Mouse (Mus musculus): ENCODE data around the gene Naaa. TPM values are rescaled to one million over a fixed set of nuclear protein-coding genes. Genes with fewer than 3 reads are reported as not detected.

The Naaa gene
- total and polyA plus RNA-seq, 3 experiments, result 14.5 to 16.2 (median 15.4) TPM

DNA sequence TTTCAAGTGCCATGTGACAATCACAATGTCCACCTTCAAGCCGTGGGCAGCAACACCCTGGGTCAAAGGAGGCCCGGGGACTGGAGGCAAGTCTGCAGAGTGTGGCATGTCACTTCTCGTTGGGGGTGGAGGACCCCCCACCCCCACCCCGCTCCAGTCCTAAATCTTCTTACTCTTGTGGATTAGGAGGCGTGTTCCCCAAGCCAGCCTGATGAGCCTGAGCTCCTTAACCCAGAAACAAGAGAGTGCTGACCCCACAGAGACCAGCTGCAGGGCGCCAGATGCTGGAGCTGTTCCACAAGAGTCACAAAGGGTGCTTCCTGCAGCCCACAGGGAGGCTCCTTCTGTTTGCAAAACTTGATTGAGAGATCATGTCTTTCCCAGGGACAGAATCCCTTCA, 21.8 kb downstream of the Naaa start, which contains the start of gene Ppef2:
Gene Ppef2, minus strand, starts transcription at position 61 of the 400 bp plus-strand sequence.
- Histone ChIP-seq H3K4me2 (ENCODE audit: insufficient read depth, low read depth, poor library complexity, severe bottlenecking) (no peak within 1 kb of the TSS), H3K4me3 (replicated peaks in 1 of 3; ENCODE audit: low read depth in 2 of 3, low read length in 2 of 3, poor library complexity in 1 of 3) (no peak within 1 kb of the TSS), H3K4me1 (ENCODE audit: control insufficient read depth in 1 of 2, insufficient read depth in 2 of 2) (no peaks in the 10 kb centered on the region), H3K9me3 (replicated peaks; ENCODE audit: low read length) (no peaks in the 10 kb centered on the region), H3K9ac (ENCODE audit: insufficient read depth, low read depth) (no peak within 1 kb of the TSS), H3K36me3 (replicated peaks in 1 of 2; ENCODE audit: control insufficient read depth in 1 of 2, insufficient read depth in 1 of 2, low read length in 1 of 2) (peaks cover 4 to 26% of the 10 kb centered on the region in 2 experiments), H3K27me3 (replicated peaks) (no peaks in the 10 kb centered on the region), H3K79me2 (replicated peaks; ENCODE audit: control insufficient read depth, extremely low read depth, insufficient read depth, poor library complexity, severe bottlenecking) (no peaks in the 10 kb centered on the region), H3K27ac (ENCODE audit: insufficient read depth, low read depth) (no peak within 1 kb of the TSS)
- TF ChIP-seq NRF1 (IDR thresholded peaks at IDR 0.05; ENCODE audit: low read depth, low read length) (no peak), TCF12 (IDR thresholded peaks at IDR 0.05; ENCODE audit: low read depth, low read length) (no peak), CHD1 (IDR thresholded peaks at IDR 0.05; ENCODE audit: low read depth, low read length) (no peak), HCFC1 (IDR thresholded peaks at IDR 0.05; ENCODE audit: low read depth, low read length) (no peak), ZC3H11A (IDR thresholded peaks at IDR 0.05; ENCODE audit: low read depth, low read length) (no peak), ELF1 (IDR thresholded peaks at IDR 0.05; ENCODE audit: low read depth, low read length) (no peak), MAX (IDR thresholded peaks at IDR 0.05; ENCODE audit: low read length) (no peak), MEF2A (IDR thresholded peaks at IDR 0.05; ENCODE audit: borderline replicate concordance, low read depth, low read length) (no peak), ETS1 (conservative IDR thresholded peaks at IDR 0.05; ENCODE audit: low read depth, low read length) (no peak), RCOR1 (conservative IDR thresholded peaks at IDR 0.05; ENCODE audit: low read depth, low read length) (no peak), JUN (IDR thresholded peaks at IDR 0.05; ENCODE audit: insufficient read depth, low read depth, low read length) (no peak), JUND (conservative IDR thresholded peaks at IDR 0.05; ENCODE audit: low read depth, low read length) (no peak)
- no peak for DNase-seq (ENCODE audit: extremely low read depth)
- in situ Hi-C loops (cut with MboI; ENCODE audit: low pct_ligation_motif_present, low pct_unique_long_range_greater_than_20kb, low sequenced_read_pairs) (no loop called here), dilution Hi-C loops (cut with MboI; ENCODE audit: extremely low pct_ligation_motif_present, extremely low pct_unique_long_range_greater_than_20kb, low sequenced_read_pairs) (no loop called here)

DNA sequence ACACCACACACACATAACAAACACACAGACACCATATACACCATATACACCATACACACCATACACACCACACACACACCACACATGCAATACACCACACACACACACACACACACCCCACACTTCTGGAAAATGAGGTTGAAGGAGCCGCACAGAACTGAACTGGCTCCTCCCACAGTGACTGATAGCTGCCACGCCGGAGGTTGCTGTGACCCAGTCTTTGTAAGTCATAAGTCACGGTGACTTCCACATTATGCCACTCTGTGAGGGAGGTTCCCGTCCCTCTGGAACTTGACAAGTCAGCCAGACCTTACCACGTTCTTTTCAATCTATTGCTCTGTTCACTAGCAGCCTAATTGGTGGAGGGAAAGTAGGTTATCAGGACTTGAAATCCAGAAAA, 23.5 kb downstream of the Naaa start:
- TF ChIP-seq POLR2AphosphoS2 (IDR thresholded peaks at IDR 0.05; ENCODE audit: low read depth, low read length), result no peak
- TF ChIP-seq EP300 (IDR thresholded peaks at IDR 0.05; ENCODE audit: low read length), result no peak
- TF ChIP-seq JUN (IDR thresholded peaks at IDR 0.05; ENCODE audit: insufficient read depth, low read depth, low read length), result no peak
- TF ChIP-seq ETS1 (conservative IDR thresholded peaks at IDR 0.05; ENCODE audit: low read depth, low read length), result no peak
- Histone ChIP-seq H3K4me1 (ENCODE audit: control insufficient read depth in 1 of 2, insufficient read depth in 2 of 2) (no peaks in the 10 kb centered on the region), H3K27me3 (replicated peaks) (no peaks in the 10 kb centered on the region), H3K79me2 (replicated peaks; ENCODE audit: control insufficient read depth, extremely low read depth, insufficient read depth, poor library complexity, severe bottlenecking) (no peaks in the 10 kb centered on the region), H3K4me2 (ENCODE audit: insufficient read depth, low read depth, poor library complexity, severe bottlenecking) (no peak overlapping the region), H3K27ac (ENCODE audit: insufficient read depth, low read depth) (no peak overlapping the region), H3K9ac (ENCODE audit: insufficient read depth, low read depth) (no peak overlapping the region), H3K36me3 (replicated peaks in 1 of 2; ENCODE audit: control insufficient read depth in 1 of 2, insufficient read depth in 1 of 2, low read length in 1 of 2) (peaks cover 4 to 16% of the 10 kb centered on the region in 2 experiments), H3K4me3 (replicated peaks in 1 of 3; ENCODE audit: low read depth in 2 of 3, low read length in 2 of 3, poor library complexity in 1 of 3) (no peak overlapping the region), H3K9me3 (replicated peaks; ENCODE audit: low read length) (no peaks in the 10 kb centered on the region)
- DNase-seq (ENCODE audit: extremely low read depth), result no peak
- dilution Hi-C loops (cut with MboI; ENCODE audit: extremely low pct_ligation_motif_present, extremely low pct_unique_long_range_greater_than_20kb, low sequenced_read_pairs) (no loop called here), in situ Hi-C loops (cut with MboI; ENCODE audit: low pct_ligation_motif_present, low pct_unique_long_range_greater_than_20kb, low sequenced_read_pairs) (no loop called here)

All from CH12.LX (cell line).